ENCODE assay signal across 8 mouse cellular contexts in genomic region chr4:150250549-150251422, GRCm38 (mm10). TPM values are rescaled to one million over a fixed set of nuclear protein-coding genes. Genes with fewer than 3 reads are reported as not detected.
DNase-seq lines count a peak whose midpoint lies in the region; ATAC-seq and TF ChIP-seq lines count a peak whose summit lies in the region.

No protein-coding gene starts in this region.

- peak overlapping the region; percentile 2 for H3K4me2 ChIP-seq in forebrain, embryonic 13.5 days
- H3K4me2 ChIP-seq in kidney, embryonic 15.5 days: no peak overlapping the region

- no peak overlapping the region for H3K27ac ChIP-seq in gastrocnemius, adult 2 months
- peak overlapping the region; percentile 87 for H3K27ac ChIP-seq in forebrain, embryonic 13.5 days
- peak overlapping the region; percentile 48; the same call in 1 of the 2 replicates for H3K27ac ChIP-seq in kidney, embryonic 15.5 days

- peak; percentile 44 for ATAC-seq in forebrain, embryonic 13.5 days
- ATAC-seq in kidney, embryonic 15.5 days (replicated peaks; ENCODE audit: low FRiP score): no peak
- no peak for ATAC-seq in inflammation-experienced regulatory T-cells, adult 6 months
- ATAC-seq in megakaryocyte-erythroid progenitor cell, adult 5-6 weeks (replicated peaks; ENCODE audit: low FRiP score, low TSS enrichment, poor library complexity, severe bottlenecking): no peak

- WGBS in forebrain, embryonic 13.5 days: 20% methylated on average over 18 of the region's 18 CpGs
- 56% methylated on average over 18 of the region's 18 CpGs for WGBS in kidney, embryonic 15.5 days

- no peaks in the 10 kb centered on the region for H3K9me3 ChIP-seq in E14TG2a.4 (ENCODE audit: low read length)
- H3K9me3 ChIP-seq in forebrain, embryonic 13.5 days (replicated peaks): no peaks in the 10 kb centered on the region
- H3K9me3 ChIP-seq in kidney, embryonic 15.5 days (replicated peaks): no peaks in the 10 kb centered on the region

- H3K4me3 ChIP-seq in gastrocnemius, adult 2 months: no peak overlapping the region
- 0 out of 2 replicates have a peak overlapping the region, but pooled peaks have one; percentile 7 for H3K4me3 ChIP-seq in E14TG2a.4 (replicated peaks; ENCODE audit: low read length)
- H3K4me3 ChIP-seq in forebrain, embryonic 13.5 days: no peak overlapping the region
- H3K4me3 ChIP-seq in kidney, embryonic 15.5 days (replicated peaks): no peak overlapping the region

- H3K9ac ChIP-seq in forebrain, embryonic 13.5 days: peak overlapping the region; percentile 6; the same call in 1 of the 2 replicates
- H3K9ac ChIP-seq in kidney, embryonic 15.5 days: no peak overlapping the region

- TF ChIP-seq CTCF in gastrocnemius, adult 2 months (IDR thresholded peaks at IDR 0.05): no peak
- no peak for TF ChIP-seq CTCF in E14TG2a.4 (conservative IDR thresholded peaks at IDR 0.05; ENCODE audit: low read length)

- intact Hi-C loops in gastrocnemius, adult 2 months (cut with DNase I): no loop called here

- H3K36me3 ChIP-seq in E14TG2a.4 (ENCODE audit: insufficient read depth, low read length): peaks cover 73% of the 10 kb centered on the region
- H3K36me3 ChIP-seq in forebrain, embryonic 13.5 days (ENCODE audit: poor library complexity, severe bottlenecking): peaks cover 41% of the 10 kb centered on the region
- peaks cover 68% of the 10 kb centered on the region for H3K36me3 ChIP-seq in kidney, embryonic 15.5 days

- peak; percentile 55 for DNase-seq in gastrocnemius, adult 2 months
- no peak for DNase-seq in gastrocnemius, adult 8-10 months (ENCODE audit: low spot score in 2 of 2)
- DNase-seq in testis, postnatal 14 days (ENCODE audit: low spot score): no peak

- peaks cover 72% of the 10 kb centered on the region for H3K4me1 ChIP-seq in E14TG2a.4 (replicated peaks; ENCODE audit: low read depth, low read length)
- H3K4me1 ChIP-seq in forebrain, embryonic 13.5 days: peaks cover 30% of the 10 kb centered on the region
- H3K4me1 ChIP-seq in kidney, embryonic 15.5 days: peaks cover 7% of the 10 kb centered on the region; the same call in 1 of the 2 replicates

- no peaks in the 10 kb centered on the region for H3K27me3 ChIP-seq in E14TG2a.4 (ENCODE audit: insufficient read depth, low read length)
- no peaks in the 10 kb centered on the region for H3K27me3 ChIP-seq in forebrain, embryonic 13.5 days
- no peaks in the 10 kb centered on the region for H3K27me3 ChIP-seq in kidney, embryonic 15.5 days

RNA-seq across cellular contexts. Expression of gene Eno1, which starts 14.3 kb away (rescaled TPM):
- total RNA-seq in gastrocnemius, adult 2 months (2021): 10 to 100 TPM; 68.1 to 92.0 TPM
- total RNA-seq in gastrocnemius, adult 8-10 months (2022): 10 to 100 TPM; 55.0 to 77.6 (median 67.7) TPM
- 1,143 and 1,198 TPM in 2 replicates for polyA plus RNA-seq in forebrain, embryonic 13.5 days (2015; fragmentation: Nextera tagmentation; extraction: Ambion mirVana)
- 1,865 and 1,947 TPM in 2 replicates for polyA plus RNA-seq in kidney, embryonic 15.5 days (2015; fragmentation: Nextera tagmentation; extraction: Ambion mirVana)
- 100 to 1,000 TPM; 503 to 566 (median 560) TPM for polyA plus RNA-seq in inflammation-experienced regulatory T-cells, adult 6 months (2017; shearing (Covaris generic))
- total RNA-seq in megakaryocyte-erythroid progenitor cell, adult 5-6 weeks (2014; fragmentation: Nextera tagmentation): 203 and 216 TPM in 2 replicates
- total RNA-seq in megakaryocyte-erythroid progenitor cell, adult 5-6 weeks (2017): 136 and 155 TPM in 2 replicates

RNA-seq across cellular contexts. Expression of gene Rere, which starts 30.7 kb away (rescaled TPM):
- 10 to 100 TPM; 71.3 to 95.7 TPM for total RNA-seq in gastrocnemius, adult 2 months (2021)
- total RNA-seq in gastrocnemius, adult 8-10 months (2022): 10 to 100 TPM; 53.7 to 93.1 (median 66.0) TPM
- 26.1 and 32.9 TPM in 2 replicates for polyA plus RNA-seq in forebrain, embryonic 13.5 days (2015; fragmentation: Nextera tagmentation; extraction: Ambion mirVana)
- 35.1 and 36.5 TPM in 2 replicates for polyA plus RNA-seq in kidney, embryonic 15.5 days (2015; fragmentation: Nextera tagmentation; extraction: Ambion mirVana)
- 10 to 100 TPM; 10.1 to 32.0 (median 28.4) TPM for polyA plus RNA-seq in inflammation-experienced regulatory T-cells, adult 6 months (2017; shearing (Covaris generic))
- 36.1 and 47.6 TPM in 2 replicates for total RNA-seq in megakaryocyte-erythroid progenitor cell, adult 5-6 weeks (2014; fragmentation: Nextera tagmentation)
- 7.7 and 17.1 TPM in 2 replicates for total RNA-seq in megakaryocyte-erythroid progenitor cell, adult 5-6 weeks (2017)

RNA-seq across cellular contexts. Expression of gene Car6, which starts 49.7 kb away (rescaled TPM):
- total RNA-seq in gastrocnemius, adult 2 months (2021): not detected
- total RNA-seq in gastrocnemius, adult 8-10 months (2022): not detected
- polyA plus RNA-seq in forebrain, embryonic 13.5 days (2015; fragmentation: Nextera tagmentation; extraction: Ambion mirVana): 0.16 TPM in 1 of 2 replicates, not detected in the other
- not detected in 2 replicates for polyA plus RNA-seq in kidney, embryonic 15.5 days (2015; fragmentation: Nextera tagmentation; extraction: Ambion mirVana)
- polyA plus RNA-seq in inflammation-experienced regulatory T-cells, adult 6 months (2017; shearing (Covaris generic)): not detected
- not detected in 2 replicates for total RNA-seq in megakaryocyte-erythroid progenitor cell, adult 5-6 weeks (2014; fragmentation: Nextera tagmentation)
- not detected in 2 replicates for total RNA-seq in megakaryocyte-erythroid progenitor cell, adult 5-6 weeks (2017)
